Mouse (Mus musculus) c-Kit-positive CD71-positive TER-119-positive erythroid progenitor cells, embryonic 14.5 days (primary cell): ENCODE results near the gene Plekhg1.

Experiments used
- DNase-seq: peaks from one replicate; pipeline ENCODE4 v3.0.0-alpha.2; 2013; ENCODE audit warnings: low spot score

Gene Plekhg1

GRCm38 (mm10) chr10:3830618-3831017, 90.5 kb downstream of the Plekhg1 start:
- no peak for DNase-seq

- no peak for DNase-seq
These were observed 91.6 kb downstream of the Plekhg1 start for GRCm38 (mm10) chr10:3831597-3832351.

DNA sequence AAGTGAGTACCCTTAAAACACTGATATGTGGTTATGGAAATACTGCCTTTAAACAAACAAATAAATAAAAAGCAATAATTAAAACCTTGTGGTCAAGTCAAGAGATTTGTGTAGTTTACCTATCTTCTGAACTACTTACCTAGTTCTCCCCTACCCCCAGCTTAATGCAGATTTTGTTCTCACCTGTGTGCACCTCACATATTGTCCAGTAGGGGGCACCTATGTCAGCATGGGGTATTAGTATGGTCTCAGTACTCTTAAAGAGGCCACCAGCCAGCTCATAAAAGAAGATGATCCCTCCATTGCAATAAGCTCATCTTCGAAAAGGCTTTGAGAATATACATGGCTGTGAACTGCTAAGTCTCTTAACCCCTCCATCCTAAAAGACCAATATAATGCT, 93.9 kb downstream of the Plekhg1 start:
- DNase-seq, result no peak

GRCm38 (mm10) chr10:3834678-3835077, 94.5 kb downstream of the Plekhg1 start:
- DNase-seq, result no peak

- DNase-seq, result no peak
These were observed 95.5 kb downstream of the Plekhg1 start for GRCm38 (mm10) chr10:3835616-3836015.

- DNase-seq, result no peak
These were observed 99.7 kb downstream of the Plekhg1 start for GRCm38 (mm10) chr10:3839748-3840432.

- no peak for DNase-seq
These were observed 104.3 kb downstream of the Plekhg1 start for GRCm38 (mm10) chr10:3844430-3844829.

GRCm38 (mm10) chr10:3847021-3847420, 106.9 kb downstream of the Plekhg1 start:
- no peak for DNase-seq

- no peak for DNase-seq
These were observed 111.3 kb downstream of the Plekhg1 start for GRCm38 (mm10) chr10:3851461-3851860.

GRCm38 (mm10) chr10:3852733-3853132, 112.6 kb downstream of the Plekhg1 start:
- DNase-seq, result no peak

- no peak for DNase-seq
These were observed 117.7 kb downstream of the Plekhg1 start for GRCm38 (mm10) chr10:3857912-3858311.

DNA sequence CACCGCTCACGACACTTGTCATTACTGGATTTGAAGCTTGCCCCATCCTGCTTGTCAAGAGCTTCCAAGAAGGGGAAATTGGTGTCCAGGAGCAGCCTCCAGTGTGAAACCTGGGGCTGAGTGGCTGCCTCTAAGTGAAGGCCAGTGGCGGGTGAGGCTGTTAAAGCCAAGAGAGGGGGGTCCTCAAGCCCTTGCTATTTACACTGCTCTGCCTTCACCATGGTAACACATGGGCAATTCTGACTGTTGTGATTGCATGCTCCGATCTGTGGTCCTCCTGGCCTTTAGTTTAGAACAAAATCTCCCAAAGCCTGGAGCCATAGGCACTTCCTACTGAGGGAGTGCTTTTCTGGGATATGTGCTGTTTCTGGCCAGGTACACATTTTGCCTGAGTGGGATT, 118.3 kb downstream of the Plekhg1 start:
- no peak for DNase-seq

GRCm38 (mm10) chr10:3858961-3859714, 119.0 kb downstream of the Plekhg1 start:
- no peak for DNase-seq

GRCm38 (mm10) chr10:3863411-3864195, 123.4 kb downstream of the Plekhg1 start:
- DNase-seq, result no peak

DNA sequence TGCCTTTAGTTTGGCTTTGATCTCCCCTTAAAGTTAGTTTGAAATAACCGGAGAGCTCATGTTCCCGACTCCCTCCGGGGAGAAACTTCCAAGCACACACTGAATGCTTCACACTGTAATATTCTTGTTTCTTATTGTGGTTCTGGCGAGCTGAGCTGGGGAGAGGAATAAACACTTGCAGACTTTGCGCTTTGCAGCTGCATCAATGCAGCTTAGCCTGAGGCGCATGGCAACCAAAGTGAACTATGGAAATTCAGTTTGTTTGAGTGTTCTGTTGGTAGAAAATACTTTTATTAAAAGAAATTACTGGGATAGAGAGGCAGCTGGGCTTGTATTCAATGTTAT, 124.0 kb downstream of the Plekhg1 start:
- no peak for DNase-seq

- DNase-seq, result no peak
These were observed 127.1 kb downstream of the Plekhg1 start for GRCm38 (mm10) chr10:3867298-3867697.

- no peak for DNase-seq
These were observed 130.7 kb downstream of the Plekhg1 start for GRCm38 (mm10) chr10:3870828-3871227.

- no peak for DNase-seq
These were observed 133.3 kb downstream of the Plekhg1 start for GRCm38 (mm10) chr10:3873467-3873866.

DNA sequence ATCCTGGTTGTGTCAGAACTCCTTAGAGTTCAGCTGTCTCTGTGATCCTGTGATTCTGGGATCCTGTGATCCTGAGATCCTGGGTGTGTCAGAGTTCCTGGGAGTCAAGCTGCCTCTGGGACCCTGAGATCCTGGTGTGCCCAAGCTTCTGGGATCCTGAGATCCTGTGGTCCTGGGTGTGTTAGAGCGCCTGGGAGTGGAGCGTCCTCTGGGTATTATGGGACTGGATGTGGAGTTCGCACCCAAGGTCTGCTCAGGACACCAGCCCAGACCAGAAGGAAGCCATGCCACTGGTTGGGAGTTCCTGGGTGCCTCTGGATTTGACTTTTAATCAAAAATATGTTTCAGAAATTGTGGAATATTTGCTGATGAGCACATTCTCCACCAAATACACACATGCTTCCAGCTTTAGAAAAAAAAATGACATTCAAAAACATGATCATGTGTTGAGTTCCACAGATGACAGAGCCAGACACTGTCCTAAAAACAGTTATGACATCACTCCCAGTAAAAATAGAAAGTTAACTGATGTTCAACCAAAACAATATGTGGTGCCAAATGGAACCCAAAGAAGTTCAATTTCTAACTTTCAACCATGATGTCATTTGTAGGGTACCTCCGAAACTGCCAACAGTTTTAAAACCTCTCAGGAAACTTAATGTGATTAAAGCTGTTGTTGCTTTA, 137.8 kb downstream of the Plekhg1 start:
- no peak for DNase-seq

GRCm38 (mm10) chr10:3881179-3881578, 141.0 kb downstream of the Plekhg1 start:
- no peak for DNase-seq

- DNase-seq, result no peak
These were observed 148.3 kb downstream of the Plekhg1 start for GRCm38 (mm10) chr10:3888510-3888909.
